Mouse (Mus musculus) lung, embryonic 16.5 days (tissue): Measurements from ENCODE around the gene Dctd. TPM values are rescaled to one million over a fixed set of nuclear protein-coding genes. Genes with fewer than 3 reads are reported as not detected.

Source experiments
- ATAC-seq: fragments of 200-750 bp; cut with Nextera tagmentation; 2 replicates; pipeline ENCODE4 v1.8.0; 2017; ENCODE audit warnings: low read depth, mild to moderate bottlenecking, moderate library complexity
- H3K27ac ChIP-seq: fragments of 300-500 bp; sonication (generic); 2 replicates; pipeline ENCODE4 v1.5.1; 2014; ENCODE audit warnings: mild to moderate bottlenecking, control low read depth, low read length
- H3K27me3 ChIP-seq: fragments of 300-500 bp; sonication (generic); 2 replicates; pipeline ENCODE4 v1.6.1; 2014; ENCODE audit warnings: low read depth, low read length, mixed read lengths; ENCODE audit not compliant: control insufficient read depth, insufficient read depth
- H3K36me3 ChIP-seq: fragments of 300-500 bp; sonication (generic); 2 replicates; pipeline ENCODE4 v1.6.1; 2014; ENCODE audit warnings: low read length; ENCODE audit not compliant: control insufficient read depth, insufficient read depth
- H3K4me1 ChIP-seq: fragments of 300-500 bp; sonication (generic); replicated peaks from 2 replicates; pipeline ENCODE4 v1.6.1; 2014; ENCODE audit warnings: low read length, mixed read lengths; ENCODE audit not compliant: control insufficient read depth, insufficient read depth
- H3K4me2 ChIP-seq: fragments of 300-500 bp; sonication (generic); 2 replicates; pipeline ENCODE4 v1.6.1; 2014; ENCODE audit warnings: low read depth, low read length, control low read depth
- H3K4me3 ChIP-seq: fragments of 300-500 bp; sonication (generic); 2 replicates; pipeline ENCODE4 v1.5.1; 2014; ENCODE audit warnings: mild to moderate bottlenecking, low read length, control low read depth
- H3K9ac ChIP-seq: fragments of 300-500 bp; sonication (generic); 2 replicates; pipeline ENCODE4 v1.6.1; 2014; ENCODE audit warnings: low read length, control low read depth
- H3K9me3 ChIP-seq: fragments of 300-500 bp; sonication (generic); 2 replicates; pipeline ENCODE4 v1.6.1; 2016; ENCODE audit warnings: low read length; ENCODE audit not compliant: control insufficient read depth
- WGBS: fragments of 180-500 bp; shearing (Covaris S2); extraction: QIAGEN DNeasy Blood & Tissue Kit; methylation state at CpG from one replicate; pipeline ENCODE4 v1.1.7; 2014; 5-methylcytosine and 5-hydroxymethylcytosine counted together
- polyA plus RNA-seq: library from polyadenylated mRNA; unstranded; fragments of >200 nt; fragmentation: Nextera tagmentation; extraction: Ambion mirVana; gene quantifications from 2 replicates; pipeline ENCODE4 v1.2.1, GENCODE M21; 2015

Gene Dctd
- polyA plus RNA-seq, 1 experiment from 2014 or later, result 16.3 TPM

GRCm38 (mm10) chr8:48136804-48137650, 38.1 kb downstream of the Dctd start:
- Histone ChIP-seq H3K4me2 (no peak overlapping the region), H3K9ac (no peak overlapping the region), H3K4me3 (no peak overlapping the region), H3K4me1 (no peaks in the 10 kb centered on the region), H3K27me3 (no peaks in the 10 kb centered on the region), H3K36me3 (0 out of 2 replicates have a peak, but pooled peaks cover 3% of the 10 kb centered on the region), H3K27ac (no peak overlapping the region), H3K9me3 (no peaks in the 10 kb centered on the region)
- ATAC-seq, result no peak
- WGBS, result 78% methylated on average over 30 of the region's 30 CpGs

DNA sequence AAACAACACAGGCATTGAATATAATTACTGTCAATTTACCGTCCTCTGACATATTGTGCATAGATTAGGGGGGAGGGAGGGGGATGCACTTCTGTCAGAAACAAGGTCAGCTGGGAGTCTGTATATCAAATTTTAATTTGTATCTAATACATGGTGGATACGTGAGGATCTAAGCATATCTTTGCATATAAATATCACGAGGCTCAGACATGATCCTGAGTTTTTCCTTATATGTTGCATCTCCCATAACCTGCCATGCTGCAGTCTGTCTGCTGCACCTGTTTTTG, 38.7 kb downstream of the Dctd start:
- H3K9ac ChIP-seq, result no peak overlapping the region
- WGBS, result 82% methylated on average over 3 of the region's 3 CpGs

GRCm38 (mm10) chr8:48141023-48141422, 42.1 kb downstream of the Dctd start:
- H3K4me2 ChIP-seq, result no peak overlapping the region
- 0 out of 2 replicates have a peak, but pooled peaks cover 3% of the 10 kb centered on the region for H3K36me3 ChIP-seq
- H3K9me3 ChIP-seq, result no peaks in the 10 kb centered on the region
- no peak overlapping the region for H3K27ac ChIP-seq
- WGBS, result 84% methylated on average over 5 of the region's 5 CpGs
- 0 out of 2 replicates have a peak, but pooled peaks have one; percentile 10 for ATAC-seq
- no peak overlapping the region for H3K9ac ChIP-seq
- no peaks in the 10 kb centered on the region for H3K4me1 ChIP-seq
- H3K4me3 ChIP-seq, result no peak overlapping the region
- no peaks in the 10 kb centered on the region for H3K27me3 ChIP-seq

More for the DNA sequence above, 38.7 kb downstream of the Dctd start:
- Histone ChIP-seq H3K4me2 (no peak overlapping the region), H3K36me3 (0 out of 2 replicates have a peak, but pooled peaks cover 3% of the 10 kb centered on the region), H3K4me1 (no peaks in the 10 kb centered on the region), H3K9me3 (no peaks in the 10 kb centered on the region), H3K4me3 (no peak overlapping the region), H3K27ac (no peak overlapping the region), H3K27me3 (no peaks in the 10 kb centered on the region)
- no peak for ATAC-seq

GRCm38 (mm10) chr8:48145766-48146165, 46.9 kb downstream of the Dctd start:
- Histone ChIP-seq H3K27me3 (no peaks in the 10 kb centered on the region), H3K9me3 (no peaks in the 10 kb centered on the region; the same call in 1 of the 2 replicates), H3K9ac (no peak overlapping the region), H3K4me3 (no peak overlapping the region), H3K4me2 (no peak overlapping the region), H3K4me1 (no peaks in the 10 kb centered on the region), H3K36me3 (0 out of 2 replicates have a peak, but pooled peaks cover 2% of the 10 kb centered on the region), H3K27ac (no peak overlapping the region)
- WGBS, result 81% methylated on average over 5 of the region's 5 CpGs
- no peak for ATAC-seq

DNA sequence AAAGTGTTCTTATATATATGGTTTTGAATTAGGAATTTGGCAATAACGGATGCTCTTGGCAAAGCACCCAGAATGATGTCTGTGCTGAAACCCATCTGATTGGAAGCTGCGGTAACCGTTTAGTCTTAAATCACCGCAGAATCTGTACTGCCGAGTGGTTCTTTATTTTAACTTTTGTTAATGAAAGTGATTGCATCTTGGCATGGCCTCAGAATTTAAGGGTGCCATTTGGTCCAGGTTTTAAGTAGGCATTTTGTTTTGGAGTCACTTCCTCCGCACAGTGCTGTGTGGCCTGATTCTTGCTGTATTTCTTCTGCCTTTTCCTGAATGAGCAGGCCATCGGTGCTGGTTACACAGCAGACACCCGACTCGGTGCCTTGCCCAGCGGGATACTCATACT, 47.6 kb downstream of the Dctd start:
- no peak for ATAC-seq
- WGBS, result 75% methylated on average over 10 of the region's 10 CpGs
- no peak overlapping the region for H3K4me2 ChIP-seq
- no peak overlapping the region for H3K9ac ChIP-seq
- H3K27ac ChIP-seq, result no peak overlapping the region
- H3K36me3 ChIP-seq, result no peaks in the 10 kb centered on the region
- no peak overlapping the region for H3K4me3 ChIP-seq
- H3K27me3 ChIP-seq, result no peaks in the 10 kb centered on the region
- H3K4me1 ChIP-seq, result no peaks in the 10 kb centered on the region
- no peaks in the 10 kb centered on the region; the same call in 1 of the 2 replicates for H3K9me3 ChIP-seq

GRCm38 (mm10) chr8:48152062-48152738, 53.3 kb downstream of the Dctd start:
- H3K9ac ChIP-seq, result no peak overlapping the region
- no peak overlapping the region for H3K4me2 ChIP-seq
- no peak overlapping the region for H3K27ac ChIP-seq
- no peak overlapping the region for H3K4me3 ChIP-seq
- 38% methylated on average over 19 of the region's 19 CpGs for WGBS
- H3K27me3 ChIP-seq, result no peaks in the 10 kb centered on the region; the same call in 1 of the 2 replicates
- peak; percentile 26; the same call in 1 of the 2 replicates for ATAC-seq
- peaks cover 11% of the 10 kb centered on the region for H3K4me1 ChIP-seq
- no peaks in the 10 kb centered on the region for H3K36me3 ChIP-seq
- no peaks in the 10 kb centered on the region; the same call in 1 of the 2 replicates for H3K9me3 ChIP-seq

DNA sequence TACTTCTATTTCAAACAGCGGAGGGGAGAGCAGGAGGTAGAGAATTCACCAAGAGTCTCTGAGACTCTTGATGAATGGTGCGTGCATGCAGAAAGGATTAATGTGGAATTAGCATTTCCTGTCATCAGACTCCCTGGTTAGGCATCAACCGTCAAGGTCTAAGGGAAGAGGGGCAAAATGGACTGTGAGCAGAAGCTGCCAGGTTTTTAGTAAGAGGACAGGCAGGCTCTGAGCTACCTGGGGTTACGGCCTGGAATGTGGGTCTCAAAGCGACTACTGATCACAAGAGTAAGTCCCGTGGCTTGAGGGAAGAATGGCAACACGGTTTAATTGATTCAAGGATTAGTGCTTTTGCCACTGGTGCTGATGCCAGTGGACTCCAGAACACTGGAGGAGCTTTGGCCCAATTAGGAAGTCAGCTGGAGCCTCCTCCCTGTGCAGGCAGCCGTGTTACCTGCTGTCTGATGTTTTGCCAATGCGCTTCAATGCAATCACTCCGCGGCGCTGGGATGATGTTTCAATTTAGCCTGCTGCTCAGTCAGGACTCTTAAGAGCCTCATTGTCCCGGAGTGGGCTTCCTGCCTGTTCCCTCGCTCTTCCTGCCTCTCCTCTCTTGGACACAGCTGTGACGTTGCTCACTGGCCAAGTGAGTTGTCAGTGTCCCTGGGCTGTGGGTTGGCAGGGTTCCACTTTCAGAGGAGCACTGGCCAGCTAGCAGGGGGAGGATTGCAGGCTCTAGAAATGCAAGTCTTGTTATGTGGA, 54.6 kb downstream of the Dctd start:
- H3K27me3 ChIP-seq, result no peaks in the 10 kb centered on the region; the same call in 1 of the 2 replicates
- no peak overlapping the region for H3K9ac ChIP-seq
- 25% methylated on average over 15 of the region's 15 CpGs for WGBS
- H3K36me3 ChIP-seq, result no peaks in the 10 kb centered on the region
- H3K27ac ChIP-seq, result no peak overlapping the region
- peak overlapping the region; percentile 17; the same call in 1 of the 2 replicates for H3K4me3 ChIP-seq
- peaks cover 11% of the 10 kb centered on the region for H3K4me1 ChIP-seq
- H3K4me2 ChIP-seq, result peak overlapping the region; percentile 37
- H3K9me3 ChIP-seq, result no peaks in the 10 kb centered on the region; the same call in 1 of the 2 replicates
- ATAC-seq, result peak; percentile 95

DNA sequence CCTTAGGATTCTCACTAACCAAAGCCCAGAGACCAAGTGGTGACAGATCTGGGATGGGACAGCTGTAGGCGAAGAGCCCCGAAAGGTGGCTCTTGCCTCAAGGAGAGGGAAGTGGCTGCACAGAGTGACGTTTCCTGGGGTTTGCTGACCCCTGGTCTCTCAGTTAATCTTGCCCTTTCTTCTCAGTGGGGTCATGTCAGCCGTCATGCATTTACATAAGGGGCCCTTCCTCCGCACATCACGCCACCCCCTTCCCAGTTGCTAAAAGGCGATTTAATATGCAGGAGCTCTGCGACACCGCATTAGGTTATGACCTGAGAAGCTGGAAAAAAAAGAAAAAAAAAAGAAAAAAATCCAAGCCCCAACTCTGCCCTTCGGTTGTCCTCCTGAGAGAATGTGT, 58.8 kb downstream of the Dctd start:
- WGBS, result 38% methylated on average over 10 of the region's 10 CpGs
- no peaks in the 10 kb centered on the region for H3K36me3 ChIP-seq
- ATAC-seq, result no peak
- H3K27ac ChIP-seq, result no peak overlapping the region
- H3K4me1 ChIP-seq, result peaks cover 9% of the 10 kb centered on the region; the same call in 1 of the 2 replicates
- H3K27me3 ChIP-seq, result no peaks in the 10 kb centered on the region; the same call in 1 of the 2 replicates
- no peak overlapping the region for H3K9ac ChIP-seq
- no peak overlapping the region for H3K4me2 ChIP-seq
- H3K9me3 ChIP-seq, result no peaks in the 10 kb centered on the region
- no peak overlapping the region for H3K4me3 ChIP-seq
